Mouse (Mus musculus) lung, adult 2 months (tissue): ENCODE results near the gene Gm21996. TPM values are rescaled to one million over a fixed set of nuclear protein-coding genes. Genes with fewer than 3 reads are reported as not detected.
"Not testable (repeated sequence)": the region's sequence is repeated elsewhere in the genome, so short reads cannot be mapped to it uniquely, and the experiment has no call there.

Source experiments
- DNase-seq: peaks from one replicate; pipeline ENCODE4 v3.0.0; 2022
- H3K4me1 ChIP-seq: fragments of 200-500 bp; 2 replicates; pipeline ENCODE4 v1.6.1; 2011; ENCODE audit warnings: low read length; ENCODE audit not compliant: control insufficient read depth, insufficient read depth
- H3K4me3 ChIP-seq: fragments of 200-500 bp; replicated peaks from 2 replicates; pipeline ENCODE3; 2011; ENCODE audit warnings: low read depth, mild to moderate bottlenecking, control low read depth, low read length; ENCODE audit errors: extremely low read depth
- WGBS: fragments of 180-500 bp; shearing (Covaris S2); methylation state at CpG from one replicate; pipeline ENCODE4 v1.1.7; 2018; 5-methylcytosine and 5-hydroxymethylcytosine counted together
- polyA plus RNA-seq: library from polyadenylated mRNA; depleted of rRNA; stranded (reverse); fragments of >200 nt; gene quantifications from 2 replicates; pipeline ENCODE4 v1.2.3, GENCODE M21; 2012; rRNA removed

The Gm21996 gene
- polyA plus RNA-seq, result not detected in 2 replicates

DNA sequence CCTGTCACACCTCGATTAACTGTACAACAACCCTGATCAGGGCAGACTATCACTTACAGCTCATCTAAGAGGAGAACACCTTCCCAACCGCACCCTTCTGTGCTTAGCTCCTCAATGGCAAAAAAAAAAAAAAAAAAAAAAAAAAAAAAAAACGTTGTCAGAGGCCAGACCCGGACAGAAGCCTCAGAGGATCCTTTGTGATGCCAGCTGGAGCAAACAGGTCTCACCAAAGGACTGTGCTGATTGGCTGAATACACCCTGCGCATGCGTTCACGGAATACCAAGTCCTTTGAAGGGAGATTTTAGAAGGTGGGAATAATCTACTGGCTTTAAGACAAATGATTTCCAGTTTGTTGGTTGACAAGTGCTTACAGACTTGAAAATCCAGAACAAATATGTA, at the start of gene Gm21996:
Gene Gm21996, minus strand, starts transcription at position 101 of the 400 bp plus-strand sequence.
- not testable (repeated sequence) for H3K4me3 ChIP-seq, H3K4me1 ChIP-seq, DNase-seq
- WGBS, result no CpG with 5 or more reads among the region's 7 CpGs
